Mouse (Mus musculus) liver, embryonic 11.5 days (tissue): ENCODE results near the gene Ankzf1. TPM values are rescaled to one million over a fixed set of nuclear protein-coding genes. Genes with fewer than 3 reads are reported as not detected.
A peak's percentile ranks its signal among the peaks of the same experiment; 100 is the strongest.

Experiments used
- ATAC-seq: fragments of 200-750 bp; cut with Nextera tagmentation; replicated peaks from 2 replicates; pipeline ENCODE4 v1.8.0; 2017; ENCODE audit warnings: moderate number of reproducible peaks, mild to moderate bottlenecking, moderate TSS enrichment, moderate library complexity; ENCODE audit not compliant: low FRiP score
- DNase-seq: peaks from one replicate; pipeline ENCODE4 v3.0.0-alpha.2; 2017; ENCODE audit warnings: low spot score
- H3K27ac ChIP-seq: fragments of 300-500 bp; sonication (generic); 2 replicates; pipeline ENCODE4 v1.5.1; 2014; ENCODE audit warnings: mild to moderate bottlenecking, low read depth, low read length, control low read depth
- H3K27me3 ChIP-seq: fragments of 300-500 bp; sonication (generic); replicated peaks from 2 replicates; pipeline ENCODE4 v1.6.1; 2014; ENCODE audit warnings: low read length, mixed read lengths; ENCODE audit not compliant: control insufficient read depth, insufficient read depth
- H3K36me3 ChIP-seq: fragments of 300-500 bp; sonication (generic); 2 replicates; pipeline ENCODE4 v1.6.1; 2014; ENCODE audit warnings: mild to moderate bottlenecking, low read length, moderate library complexity, mixed read lengths; ENCODE audit not compliant: control insufficient read depth, insufficient read depth
- H3K4me1 ChIP-seq: fragments of 300-500 bp; sonication (generic); replicated peaks from 2 replicates; pipeline ENCODE4 v1.6.1; 2014; ENCODE audit warnings: low read length, mixed read lengths; ENCODE audit not compliant: control insufficient read depth, insufficient read depth
- H3K4me2 ChIP-seq: fragments of 300-500 bp; sonication (generic); 2 replicates; pipeline ENCODE4 v1.6.1; 2014; ENCODE audit warnings: mild to moderate bottlenecking, control low read depth, moderate library complexity
- H3K4me3 ChIP-seq: fragments of 300-500 bp; sonication (generic); 2 replicates; pipeline ENCODE4 v1.5.1; 2014; ENCODE audit warnings: low read depth, low read length, control low read depth
- H3K9ac ChIP-seq: fragments of 300-500 bp; sonication (generic); 2 replicates; pipeline ENCODE4 v1.6.1; 2014; ENCODE audit warnings: low read depth, low read length, control low read depth
- H3K9me3 ChIP-seq: fragments of 300-500 bp; sonication (generic); 2 replicates; pipeline ENCODE4 v1.6.1; 2016; ENCODE audit warnings: low read length, inconsistent platforms, mixed read lengths; ENCODE audit not compliant: control insufficient read depth
- WGBS: fragments of 180-500 bp; shearing (Covaris S2); extraction: QIAGEN DNeasy Blood & Tissue Kit; methylation state at CpG from one replicate; pipeline ENCODE4 v1.1.7; 2014; 5-methylcytosine and 5-hydroxymethylcytosine counted together
- polyA plus RNA-seq: library from polyadenylated mRNA; unstranded; fragments of >200 nt; fragmentation: Nextera tagmentation; extraction: Ambion mirVana; gene quantifications from 2 replicates; pipeline ENCODE4 v1.2.1, GENCODE M21; 2014

Gene Ankzf1
- polyA plus RNA-seq, 1 experiment from 2014 or later = 21.5 TPM

GRCm38 (mm10) chr1:75181377-75181870, 10.5 kb upstream of the Ankzf1 start:
- H3K4me3 ChIP-seq = no peak overlapping the region
- ATAC-seq (no peak), DNase-seq (no peak)
- H3K4me1 ChIP-seq = peaks cover 18% of the 10 kb centered on the region
- no peak overlapping the region for H3K9ac ChIP-seq
- H3K9me3 ChIP-seq = no peaks in the 10 kb centered on the region
- H3K4me2 ChIP-seq = no peak overlapping the region
- no peak overlapping the region for H3K27ac ChIP-seq
- no peaks in the 10 kb centered on the region for H3K27me3 ChIP-seq
- 86% methylated on average over 4 of the region's 4 CpGs for WGBS
- H3K36me3 ChIP-seq = peaks cover 33% of the 10 kb centered on the region

- peaks cover 18% of the 10 kb centered on the region for H3K4me1 ChIP-seq
- H3K27me3 ChIP-seq = no peaks in the 10 kb centered on the region
- H3K27ac ChIP-seq = no peak overlapping the region
- 75% methylated on average over 4 of the region's 4 CpGs for WGBS
- no peak for DNase-seq
- peaks cover 35% of the 10 kb centered on the region for H3K36me3 ChIP-seq
- no peak overlapping the region for H3K9ac ChIP-seq
- no peaks in the 10 kb centered on the region for H3K9me3 ChIP-seq
- no peak overlapping the region for H3K4me2 ChIP-seq
- ATAC-seq = no peak
- no peak overlapping the region for H3K4me3 ChIP-seq
These were observed 9.8 kb upstream of the Ankzf1 start for GRCm38 (mm10) chr1:75182160-75182559.

DNA sequence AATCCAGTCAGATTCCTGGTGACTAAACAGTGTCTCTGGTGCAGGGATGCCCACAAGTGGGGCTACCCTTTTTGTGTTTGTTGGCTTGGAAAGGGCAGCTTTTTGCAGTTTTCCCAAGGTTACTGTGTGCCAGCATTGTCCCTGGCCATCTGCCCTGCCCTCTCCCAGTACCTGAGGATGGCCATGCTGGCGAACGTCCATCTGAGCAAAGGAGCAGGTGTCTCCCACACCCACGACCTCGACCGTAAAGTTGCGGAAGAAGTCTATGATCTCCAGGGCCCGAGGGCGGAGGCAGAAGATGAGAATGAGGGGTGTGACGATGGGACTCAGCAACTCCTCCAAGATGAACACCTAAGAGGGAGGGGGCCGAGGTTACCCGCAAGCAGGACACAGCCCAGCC, 6.5 kb upstream of the Ankzf1 start:
- 89% methylated on average over 11 of the region's 11 CpGs for WGBS
- Histone ChIP-seq H3K4me1 (peaks cover 9% of the 10 kb centered on the region), H3K36me3 (peaks cover 31% of the 10 kb centered on the region), H3K9ac (no peak overlapping the region), H3K4me2 (no peak overlapping the region), H3K27me3 (no peaks in the 10 kb centered on the region), H3K4me3 (no peak overlapping the region), H3K27ac (no peak overlapping the region), H3K9me3 (no peaks in the 10 kb centered on the region)
- ATAC-seq (no peak), DNase-seq (no peak)

DNA sequence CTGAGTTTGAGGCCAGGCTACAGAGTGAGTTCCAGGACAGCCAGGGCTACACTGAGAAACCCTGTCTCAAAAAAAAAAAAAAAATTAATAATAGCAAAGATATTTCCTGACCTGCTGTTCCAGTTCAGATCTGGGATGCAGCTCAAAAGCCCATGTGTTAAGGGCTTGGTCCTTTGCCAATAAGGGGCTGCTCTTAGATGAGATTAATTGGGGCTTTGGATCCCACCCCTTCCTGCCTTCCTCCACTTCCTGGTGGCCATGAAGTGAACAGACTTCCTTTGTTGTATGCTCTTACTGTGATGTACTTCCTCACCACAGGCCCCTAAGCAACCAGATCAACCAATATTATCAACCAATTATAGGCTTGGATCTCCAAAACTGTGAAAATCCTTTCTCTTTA, 4.8 kb upstream of the Ankzf1 start:
- Histone ChIP-seq H3K27me3 (no peaks in the 10 kb centered on the region), H3K27ac (no peak overlapping the region), H3K4me1 (peaks cover 9% of the 10 kb centered on the region; the same call in 1 of the 2 replicates), H3K9me3 (no peaks in the 10 kb centered on the region), H3K36me3 (peaks cover 31% of the 10 kb centered on the region), H3K9ac (no peak overlapping the region), H3K4me2 (no peak overlapping the region), H3K4me3 (no peak overlapping the region)
- no peak for DNase-seq
- no peak for ATAC-seq

DNA sequence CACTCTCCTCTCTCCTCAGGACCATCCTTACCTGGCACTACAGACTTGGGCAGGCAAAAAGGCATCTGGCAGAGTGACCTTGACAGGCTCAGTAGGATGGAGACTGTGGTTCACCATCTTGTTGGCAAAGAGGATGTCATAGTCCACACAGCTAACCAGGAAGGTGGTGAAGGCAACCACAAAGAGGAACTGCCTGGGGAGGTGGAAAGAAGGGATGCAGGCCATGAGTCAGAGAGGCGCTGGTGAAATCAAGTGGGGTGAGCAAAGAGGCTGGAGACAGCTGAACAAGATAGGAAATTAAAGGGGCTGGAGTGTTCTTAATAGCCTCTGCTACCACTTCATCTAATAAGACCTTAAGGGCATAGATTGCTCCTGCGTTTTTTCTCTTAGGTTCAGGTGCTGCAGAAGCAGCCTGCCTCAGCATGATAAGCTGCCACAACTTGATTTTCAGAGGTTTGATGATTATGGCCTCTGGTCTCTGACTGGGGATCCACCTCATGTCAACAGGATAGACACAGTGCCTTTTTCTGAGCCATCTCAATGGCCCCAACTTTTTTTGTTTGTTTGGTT, 4.0 kb upstream of the Ankzf1 start:
- peaks cover 22% of the 10 kb centered on the region for H3K36me3 ChIP-seq
- no peaks in the 10 kb centered on the region for H3K9me3 ChIP-seq
- peaks cover 10% of the 10 kb centered on the region; the same call in 1 of the 2 replicates for H3K4me1 ChIP-seq
- no peak overlapping the region for H3K4me3 ChIP-seq
- H3K9ac ChIP-seq = no peak overlapping the region
- H3K27me3 ChIP-seq = no peaks in the 10 kb centered on the region
- 49% methylated on average over 2 of the region's 2 CpGs for WGBS
- H3K27ac ChIP-seq = no peak overlapping the region
- H3K4me2 ChIP-seq = no peak overlapping the region
- no peak for DNase-seq
- no peak for ATAC-seq

GRCm38 (mm10) chr1:75190577-75190976, 1.4 kb upstream of the Ankzf1 start:
- H3K9ac ChIP-seq = peak overlapping the region; percentile 78
- H3K4me3 ChIP-seq = peak overlapping the region; percentile 78
- H3K27ac ChIP-seq = no peak overlapping the region
- peaks cover 18% of the 10 kb centered on the region for H3K36me3 ChIP-seq
- peak overlapping the region; percentile 78 for H3K4me2 ChIP-seq
- no peak for DNase-seq
- no peaks in the 10 kb centered on the region for H3K27me3 ChIP-seq
- 33% methylated on average over 2 of the region's 2 CpGs for WGBS
- H3K4me1 ChIP-seq = peaks cover 14% of the 10 kb centered on the region; the same call in 1 of the 2 replicates
- ATAC-seq = no peak
- H3K9me3 ChIP-seq = no peaks in the 10 kb centered on the region

DNA sequence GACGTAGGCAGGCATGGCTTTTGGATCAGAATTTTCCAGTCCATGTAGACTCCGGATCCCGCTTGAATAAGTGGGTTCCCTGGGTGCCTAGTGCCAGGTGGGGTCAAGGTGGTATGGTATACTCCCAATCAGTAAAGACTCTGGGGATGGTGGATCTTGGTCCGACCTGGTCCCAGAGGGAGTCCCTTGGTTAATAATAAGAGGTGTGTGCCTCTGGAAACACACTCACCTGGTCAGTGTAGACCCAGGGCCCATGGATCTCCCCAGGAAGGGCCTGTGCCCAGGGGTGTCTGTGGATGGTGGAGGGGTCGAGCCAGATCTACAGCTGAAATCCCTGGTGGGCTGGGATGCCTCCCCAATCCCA, 711 bp upstream of the Ankzf1 start:
- 0 out of 2 replicates have a peak overlapping the region, but pooled peaks have one; percentile 92 for H3K27ac ChIP-seq
- H3K4me2 ChIP-seq = peak overlapping the region; percentile 78
- peaks cover 14% of the 10 kb centered on the region; the same call in 1 of the 2 replicates for H3K4me1 ChIP-seq
- 43% methylated on average over 5 of the region's 5 CpGs for WGBS
- ATAC-seq (no peak), DNase-seq (no peak)
- peak overlapping the region; percentile 78 for H3K4me3 ChIP-seq
- no peaks in the 10 kb centered on the region for H3K9me3 ChIP-seq
- peaks cover 18% of the 10 kb centered on the region for H3K36me3 ChIP-seq
- peak overlapping the region; percentile 78 for H3K9ac ChIP-seq
- no peaks in the 10 kb centered on the region for H3K27me3 ChIP-seq

DNA sequence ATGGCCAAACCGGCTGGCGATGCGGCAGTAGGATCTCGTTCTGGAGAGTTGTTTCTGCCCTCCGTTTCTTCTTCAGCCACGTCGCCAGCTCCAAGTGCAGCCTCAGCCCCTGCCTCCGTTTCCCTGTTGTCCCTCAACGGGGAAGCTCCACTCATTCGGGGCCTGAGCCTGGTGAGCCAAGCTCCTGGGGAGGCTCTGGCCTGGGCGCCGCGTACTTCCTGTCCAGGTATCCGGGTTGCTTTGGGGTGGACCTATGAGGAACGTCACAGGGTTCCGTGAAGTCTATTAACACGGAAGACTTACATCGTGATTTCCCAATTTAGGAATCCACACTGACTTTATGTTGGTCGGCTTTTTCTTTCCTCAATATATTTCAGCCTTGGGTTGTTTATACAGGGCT, 501 bp downstream of the Ankzf1 start:
- Histone ChIP-seq H3K4me1 (peaks cover 14% of the 10 kb centered on the region; the same call in 1 of the 2 replicates), H3K36me3 (peaks cover 18% of the 10 kb centered on the region), H3K27ac (peak overlapping the region; percentile 92), H3K27me3 (no peaks in the 10 kb centered on the region), H3K4me3 (peak overlapping the region; percentile 78), H3K4me2 (peak overlapping the region; percentile 78), H3K9me3 (no peaks in the 10 kb centered on the region), H3K9ac (peak overlapping the region; percentile 82)
- WGBS = under 1% methylated on average over 19 of the region's 19 CpGs
- peak; percentile 46; the same call in 1 of the 2 replicates for ATAC-seq
- DNase-seq = no peak

- Histone ChIP-seq H3K9ac (no peak overlapping the region), H3K4me3 (no peak overlapping the region), H3K27me3 (no peaks in the 10 kb centered on the region), H3K4me2 (no peak overlapping the region), H3K27ac (no peak overlapping the region), H3K9me3 (no peaks in the 10 kb centered on the region), H3K36me3 (peaks cover 20% of the 10 kb centered on the region), H3K4me1 (no peaks in the 10 kb centered on the region)
- no peak for ATAC-seq
- WGBS = 87% methylated on average over 1 of the region's 1 CpGs
- DNase-seq = no peak
These were observed 9.3 kb downstream of the Ankzf1 start for GRCm38 (mm10) chr1:75201236-75201635.
